Mouse (Mus musculus): ENCODE results near the gene Nedd1. TPM values are rescaled to one million over a fixed set of nuclear protein-coding genes. Genes with fewer than 3 reads are reported as not detected.
A peak's percentile ranks its signal among the peaks of the same experiment; 100 is the strongest.

Gene Nedd1
- polyA plus RNA-seq (2014; fragmentation: Nextera tagmentation; extraction: Ambion mirVana): 41.1 and 41.2 TPM in 2 replicates

DNA sequence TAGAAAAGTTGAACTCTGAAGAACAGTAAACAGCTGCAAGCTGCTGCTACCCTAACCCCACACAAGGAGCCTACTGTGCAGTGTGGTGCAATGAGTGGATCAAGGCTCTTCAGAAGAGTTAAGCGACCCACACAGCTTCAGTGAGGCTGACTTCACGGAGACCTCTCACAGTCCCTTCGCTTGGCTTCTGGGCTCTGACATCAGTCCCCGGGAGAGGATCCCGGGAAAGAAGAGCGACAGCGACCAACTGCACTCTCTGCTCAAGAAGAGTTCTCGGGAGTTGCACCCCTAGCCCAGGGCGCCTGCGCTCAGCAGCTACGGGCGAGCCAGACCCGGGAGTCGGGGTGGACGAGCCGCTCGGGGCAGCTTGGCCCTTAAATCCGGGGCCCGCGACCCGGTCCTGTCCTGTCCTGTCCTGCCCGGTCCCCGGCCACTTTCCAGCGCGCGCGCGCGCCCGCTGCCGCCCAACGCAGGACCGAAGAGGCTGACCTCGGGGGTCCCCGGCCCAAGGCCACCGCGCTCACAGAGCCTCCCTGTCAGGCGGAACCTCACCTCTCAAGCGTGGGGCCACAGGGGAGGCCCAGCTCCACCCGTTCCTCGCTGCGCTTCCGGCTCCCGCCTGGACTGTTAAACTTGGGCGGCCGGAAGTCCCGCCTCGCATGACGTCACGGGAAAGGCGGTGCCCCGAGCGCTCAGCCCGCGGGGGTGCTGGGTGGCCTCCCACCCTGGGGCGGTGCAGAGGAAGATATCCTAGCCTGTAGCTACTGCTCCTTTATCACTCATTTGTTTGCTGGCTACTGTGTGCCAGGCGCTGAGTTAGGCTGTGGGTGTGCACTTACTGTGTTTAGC lies at the start of gene Nedd1:
Nedd1 (minus strand) TSS at position 650 of the 849 bp plus-strand sequence.
- peak within 1 kb of the TSS; percentile 78 for H3K4me2 ChIP-seq (ENCODE audit: low read length)
- no peaks in the 10 kb centered on the region for H3K27me3 ChIP-seq (replicated peaks; ENCODE audit: control insufficient read depth, insufficient read depth, low read length)
- H3K4me3 ChIP-seq (ENCODE audit: low read depth, low read length): peak within 1 kb of the TSS; percentile 91
- H3K36me3 ChIP-seq (ENCODE audit: control insufficient read depth, insufficient read depth, low read length): peaks cover 19% of the 10 kb centered on the region
- peak within 1 kb of the TSS; percentile 90 for H3K27ac ChIP-seq (ENCODE audit: low read depth)
- peak; percentile 97 for ATAC-seq (replicated peaks; ENCODE audit: low FRiP score, low TSS enrichment, low read depth)
- no peaks in the 10 kb centered on the region for H3K9me3 ChIP-seq (ENCODE audit: control insufficient read depth, low read length)
- peak within 1 kb of the TSS; percentile 93 for H3K9ac ChIP-seq (ENCODE audit: low read length)
- peak; percentile 99 for DNase-seq (ENCODE audit: low spot score)
- WGBS: under 1% methylated on average over 57 of the region's 57 CpGs
- H3K4me1 ChIP-seq (replicated peaks; ENCODE audit: control insufficient read depth, insufficient read depth, low read length): no peaks in the 10 kb centered on the region

DNA sequence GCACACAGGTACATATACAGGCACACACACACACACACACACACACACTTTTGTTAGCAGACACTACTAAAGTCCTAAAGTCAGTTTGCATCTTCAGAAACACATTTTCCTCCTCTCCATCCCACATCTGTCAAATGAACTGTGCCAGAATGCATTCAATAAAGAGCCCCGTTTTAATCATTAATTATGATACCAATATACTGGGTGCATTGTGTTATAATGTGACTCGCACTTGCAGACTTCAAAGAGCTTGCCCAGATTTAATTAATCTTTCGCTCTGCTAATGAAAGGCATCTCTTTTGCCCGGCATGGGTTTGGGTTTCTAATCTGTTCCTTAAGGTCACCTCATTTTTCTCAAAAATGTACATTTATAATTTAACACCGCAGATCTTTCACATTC lies 32.1 kb upstream of the Nedd1 start:
- Histone ChIP-seq H3K9ac (ENCODE audit: low read length) (no peak overlapping the region), H3K27ac (ENCODE audit: low read depth) (no peak overlapping the region), H3K4me3 (ENCODE audit: low read depth, low read length) (no peak overlapping the region), H3K4me1 (replicated peaks; ENCODE audit: control insufficient read depth, insufficient read depth, low read length) (no peaks in the 10 kb centered on the region), H3K4me2 (ENCODE audit: low read length) (no peak overlapping the region), H3K9me3 (ENCODE audit: control insufficient read depth, low read length) (no peaks in the 10 kb centered on the region), H3K27me3 (replicated peaks; ENCODE audit: control insufficient read depth, insufficient read depth, low read length) (no peaks in the 10 kb centered on the region), H3K36me3 (ENCODE audit: control insufficient read depth, insufficient read depth, low read length) (no peaks in the 10 kb centered on the region)
- ATAC-seq (replicated peaks; ENCODE audit: low FRiP score, low TSS enrichment, low read depth) (no peak), DNase-seq (ENCODE audit: low spot score) (no peak)
- WGBS: 94% methylated on average over 5 of the region's 5 CpGs

DNA sequence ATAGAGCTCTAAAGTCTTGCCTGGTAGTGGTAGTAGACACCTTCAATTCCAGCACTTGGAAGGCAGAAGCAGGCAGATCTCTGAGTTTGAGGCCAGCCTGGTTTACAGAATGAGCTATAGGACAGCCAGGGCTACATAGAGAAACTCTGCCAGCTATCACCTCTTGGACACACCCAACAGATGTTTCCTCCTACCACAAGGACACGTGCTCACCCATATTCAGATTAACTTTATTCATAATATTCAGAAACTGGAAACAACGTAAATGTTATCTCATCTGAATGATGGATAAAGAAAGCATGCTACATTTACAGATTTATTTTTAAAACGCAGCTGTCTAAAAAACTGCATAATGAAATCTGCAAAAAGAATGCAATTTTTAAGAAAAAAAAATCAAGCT lies 8.1 kb upstream of the Nedd1 start:
- no peaks in the 10 kb centered on the region for H3K27me3 ChIP-seq (replicated peaks; ENCODE audit: control insufficient read depth, insufficient read depth, low read length)
- no peak overlapping the region for H3K9ac ChIP-seq (ENCODE audit: low read length)
- no peaks in the 10 kb centered on the region for H3K36me3 ChIP-seq (ENCODE audit: control insufficient read depth, insufficient read depth, low read length)
- H3K9me3 ChIP-seq (ENCODE audit: control insufficient read depth, low read length): no peaks in the 10 kb centered on the region
- no peaks in the 10 kb centered on the region for H3K4me1 ChIP-seq (replicated peaks; ENCODE audit: control insufficient read depth, insufficient read depth, low read length)
- 84% methylated on average over 3 of the region's 3 CpGs for WGBS
- H3K4me3 ChIP-seq (ENCODE audit: low read depth, low read length): no peak overlapping the region
- H3K4me2 ChIP-seq (ENCODE audit: low read length): no peak overlapping the region
- no peak overlapping the region for H3K27ac ChIP-seq (ENCODE audit: low read depth)
- ATAC-seq (replicated peaks; ENCODE audit: low FRiP score, low TSS enrichment, low read depth): no peak
- DNase-seq (ENCODE audit: low spot score): no peak

DNA sequence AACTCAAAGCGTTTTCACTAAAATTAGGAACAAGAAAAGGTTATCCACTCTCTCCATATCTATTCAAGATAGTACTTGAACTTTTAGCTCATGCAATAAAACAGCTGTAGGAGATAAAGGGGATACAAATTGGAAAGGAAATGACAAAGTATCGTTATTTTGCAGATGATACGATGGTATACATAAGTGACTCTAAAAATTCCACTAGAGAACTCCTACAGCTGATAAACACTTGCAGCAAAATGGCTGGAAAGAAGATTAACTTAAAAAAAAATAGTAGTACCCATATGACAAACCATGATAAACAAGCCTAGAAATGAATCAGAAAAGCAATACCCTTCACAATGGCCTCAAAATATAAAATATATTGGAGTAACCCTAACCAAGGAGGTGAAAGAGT lies 6.5 kb upstream of the Nedd1 start:
- H3K4me1 ChIP-seq (replicated peaks; ENCODE audit: control insufficient read depth, insufficient read depth, low read length): no peaks in the 10 kb centered on the region
- no peaks in the 10 kb centered on the region for H3K27me3 ChIP-seq (replicated peaks; ENCODE audit: control insufficient read depth, insufficient read depth, low read length)
- no peaks in the 10 kb centered on the region for H3K36me3 ChIP-seq (ENCODE audit: control insufficient read depth, insufficient read depth, low read length)
- 73% methylated on average over 3 of the region's 3 CpGs for WGBS
- H3K9me3 ChIP-seq (ENCODE audit: control insufficient read depth, low read length): no peaks in the 10 kb centered on the region
- DNase-seq (ENCODE audit: low spot score) (no peak), ATAC-seq (replicated peaks; ENCODE audit: low FRiP score, low TSS enrichment, low read depth) (no peak)
- no peak overlapping the region for H3K9ac ChIP-seq (ENCODE audit: low read length)
- H3K4me3 ChIP-seq (ENCODE audit: low read depth, low read length): no peak overlapping the region
- H3K27ac ChIP-seq (ENCODE audit: low read depth): no peak overlapping the region
- no peak overlapping the region for H3K4me2 ChIP-seq (ENCODE audit: low read length)

DNA sequence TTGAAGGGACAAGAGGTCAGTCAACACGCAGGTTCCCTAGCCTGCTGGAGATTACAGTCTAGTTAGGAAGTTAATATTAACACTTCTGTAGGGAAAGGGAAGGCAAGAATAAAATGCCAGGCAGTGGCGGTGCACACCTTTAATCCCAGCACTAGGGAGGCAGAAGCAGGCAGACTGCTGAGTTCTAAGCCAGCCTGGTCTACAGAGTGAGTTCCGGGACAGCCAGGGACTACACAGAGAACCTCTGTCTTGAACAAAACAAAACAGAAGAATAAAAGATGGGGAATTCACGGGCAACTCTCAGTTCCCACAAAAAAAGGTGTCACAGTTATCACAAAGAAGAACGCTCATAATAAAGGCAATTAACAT lies 384 bp upstream of the Nedd1 start:
- Histone ChIP-seq H3K27ac (ENCODE audit: low read depth) (peak overlapping the region; percentile 90), H3K9ac (ENCODE audit: low read length) (peak overlapping the region; percentile 93), H3K4me3 (ENCODE audit: low read depth, low read length) (peak overlapping the region; percentile 91), H3K9me3 (ENCODE audit: control insufficient read depth, low read length) (no peaks in the 10 kb centered on the region), H3K4me1 (replicated peaks; ENCODE audit: control insufficient read depth, insufficient read depth, low read length) (no peaks in the 10 kb centered on the region), H3K4me2 (ENCODE audit: low read length) (peak overlapping the region; percentile 78), H3K27me3 (replicated peaks; ENCODE audit: control insufficient read depth, insufficient read depth, low read length) (no peaks in the 10 kb centered on the region), H3K36me3 (ENCODE audit: control insufficient read depth, insufficient read depth, low read length) (peaks cover 14% of the 10 kb centered on the region)
- DNase-seq (ENCODE audit: low spot score) (no peak), ATAC-seq (replicated peaks; ENCODE audit: low FRiP score, low TSS enrichment, low read depth) (no peak)
- WGBS: 40% methylated on average over 5 of the region's 5 CpGs

DNA sequence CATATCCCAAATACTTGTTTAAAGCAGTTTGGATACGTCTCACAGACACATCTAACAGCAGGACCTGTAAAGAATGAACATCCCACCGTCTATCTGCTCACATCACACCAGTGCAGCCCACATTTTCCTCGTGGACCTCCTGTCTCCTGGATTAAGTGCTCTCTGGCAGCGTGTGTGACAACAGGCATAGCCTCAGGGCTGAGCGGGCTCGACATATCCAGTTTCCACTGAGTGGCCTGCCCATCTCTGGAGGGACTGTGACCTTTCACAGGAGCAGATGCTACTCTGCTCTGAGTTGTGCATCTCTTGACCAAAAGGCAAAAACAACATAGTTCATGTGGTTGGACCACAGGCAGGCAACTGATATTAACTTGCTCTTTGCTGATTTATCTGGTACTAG lies 23.2 kb downstream of the Nedd1 start:
- Histone ChIP-seq H3K4me2 (ENCODE audit: low read length) (no peak overlapping the region), H3K9ac (ENCODE audit: low read length) (no peak overlapping the region), H3K27me3 (replicated peaks; ENCODE audit: control insufficient read depth, insufficient read depth, low read length) (no peaks in the 10 kb centered on the region), H3K4me1 (replicated peaks; ENCODE audit: control insufficient read depth, insufficient read depth, low read length) (no peaks in the 10 kb centered on the region), H3K27ac (ENCODE audit: low read depth) (no peak overlapping the region), H3K36me3 (ENCODE audit: control insufficient read depth, insufficient read depth, low read length) (peaks cover 64% of the 10 kb centered on the region), H3K9me3 (ENCODE audit: control insufficient read depth, low read length) (no peaks in the 10 kb centered on the region), H3K4me3 (ENCODE audit: low read depth, low read length) (no peak overlapping the region)
- no peak for DNase-seq (ENCODE audit: low spot score)
- WGBS: 79% methylated on average over 6 of the region's 6 CpGs
- ATAC-seq (replicated peaks; ENCODE audit: low FRiP score, low TSS enrichment, low read depth): no peak

DNA sequence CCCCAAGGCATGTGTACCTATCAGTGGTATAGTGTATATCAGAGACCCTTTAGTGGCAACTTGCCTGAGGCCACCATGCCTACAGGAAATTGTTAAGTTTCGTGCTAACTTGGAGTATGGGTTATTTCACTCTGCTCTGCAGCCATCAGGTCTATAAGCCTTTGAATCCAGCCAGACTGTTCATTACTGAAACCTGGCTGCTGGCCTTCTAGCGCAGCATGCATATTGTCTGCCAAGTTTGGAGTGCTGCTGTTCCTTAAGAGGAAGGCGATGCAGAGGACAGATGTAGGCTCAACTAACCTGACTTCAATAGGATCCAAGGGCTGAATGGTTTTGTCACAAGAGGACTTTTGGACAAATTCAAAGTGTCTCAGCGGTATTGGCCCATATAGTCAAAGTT lies 47.2 kb downstream of the Nedd1 start:
- Histone ChIP-seq H3K4me2 (ENCODE audit: low read length) (no peak overlapping the region), H3K36me3 (ENCODE audit: control insufficient read depth, insufficient read depth, low read length) (no peaks in the 10 kb centered on the region), H3K27ac (ENCODE audit: low read depth) (no peak overlapping the region), H3K4me1 (replicated peaks; ENCODE audit: control insufficient read depth, insufficient read depth, low read length) (no peaks in the 10 kb centered on the region), H3K9ac (ENCODE audit: low read length) (no peak overlapping the region), H3K9me3 (ENCODE audit: control insufficient read depth, low read length) (no peaks in the 10 kb centered on the region), H3K27me3 (replicated peaks; ENCODE audit: control insufficient read depth, insufficient read depth, low read length) (no peaks in the 10 kb centered on the region), H3K4me3 (ENCODE audit: low read depth, low read length) (no peak overlapping the region)
- WGBS: 86% methylated on average over 4 of the region's 4 CpGs
- no peak for DNase-seq (ENCODE audit: low spot score)
- no peak for ATAC-seq (replicated peaks; ENCODE audit: low FRiP score, low TSS enrichment, low read depth)

DNA sequence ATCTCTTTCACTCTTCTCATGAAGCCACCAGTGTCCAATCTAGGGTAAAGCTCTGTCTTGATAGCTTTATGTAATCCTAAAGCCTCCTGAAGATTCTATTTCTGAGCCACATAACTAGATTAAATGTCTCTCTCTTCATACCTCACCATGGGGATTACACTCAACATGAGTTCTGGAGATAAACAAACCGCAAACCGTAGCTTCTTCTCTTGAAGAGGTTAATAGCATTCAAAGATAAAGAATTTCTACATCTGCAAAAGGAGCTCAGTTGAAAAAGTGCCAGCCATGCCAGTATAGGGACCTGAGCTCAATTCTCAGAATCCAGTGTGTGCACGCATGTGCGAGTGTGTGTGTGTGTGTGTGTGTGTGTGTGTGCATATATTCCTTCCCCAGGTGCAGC lies 50.3 kb downstream of the Nedd1 start:
- H3K4me1 ChIP-seq (replicated peaks; ENCODE audit: control insufficient read depth, insufficient read depth, low read length): no peaks in the 10 kb centered on the region
- DNase-seq (ENCODE audit: low spot score): no peak
- no peak overlapping the region for H3K4me2 ChIP-seq (ENCODE audit: low read length)
- 95% methylated on average over 4 of the region's 4 CpGs for WGBS
- H3K27ac ChIP-seq (ENCODE audit: low read depth): no peak overlapping the region
- ATAC-seq (replicated peaks; ENCODE audit: low FRiP score, low TSS enrichment, low read depth): no peak
- H3K27me3 ChIP-seq (replicated peaks; ENCODE audit: control insufficient read depth, insufficient read depth, low read length): no peaks in the 10 kb centered on the region
- no peak overlapping the region for H3K4me3 ChIP-seq (ENCODE audit: low read depth, low read length)
- H3K9me3 ChIP-seq (ENCODE audit: control insufficient read depth, low read length): no peaks in the 10 kb centered on the region
- no peak overlapping the region for H3K9ac ChIP-seq (ENCODE audit: low read length)
- no peaks in the 10 kb centered on the region for H3K36me3 ChIP-seq (ENCODE audit: control insufficient read depth, insufficient read depth, low read length)

DNA sequence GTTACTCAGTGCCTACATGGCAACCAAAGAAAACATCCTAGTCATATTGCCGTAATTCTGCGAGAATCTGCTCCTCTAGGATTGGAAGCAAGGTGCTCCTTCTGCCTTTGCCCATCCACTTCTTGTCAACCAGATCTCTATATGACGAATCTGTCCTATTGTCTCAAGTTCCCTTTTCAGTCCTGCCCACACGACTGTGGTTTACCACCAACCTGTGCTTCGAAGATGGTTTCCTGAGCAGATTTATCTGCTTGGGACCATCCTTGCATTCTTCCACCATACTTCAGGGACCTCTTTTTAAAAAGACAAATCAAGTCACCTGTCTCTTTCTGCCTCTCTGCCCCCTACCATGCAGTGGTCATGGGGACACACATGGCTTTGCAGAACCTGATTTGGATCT lies 56.9 kb downstream of the Nedd1 start:
- Histone ChIP-seq H3K4me1 (replicated peaks; ENCODE audit: control insufficient read depth, insufficient read depth, low read length) (no peaks in the 10 kb centered on the region), H3K4me3 (ENCODE audit: low read depth, low read length) (no peak overlapping the region), H3K9ac (ENCODE audit: low read length) (no peak overlapping the region), H3K27ac (ENCODE audit: low read depth) (no peak overlapping the region), H3K4me2 (ENCODE audit: low read length) (no peak overlapping the region), H3K27me3 (replicated peaks; ENCODE audit: control insufficient read depth, insufficient read depth, low read length) (no peaks in the 10 kb centered on the region), H3K36me3 (ENCODE audit: control insufficient read depth, insufficient read depth, low read length) (no peaks in the 10 kb centered on the region), H3K9me3 (ENCODE audit: control insufficient read depth, low read length) (no peaks in the 10 kb centered on the region)
- WGBS: 87% methylated on average over 5 of the region's 5 CpGs
- ATAC-seq (replicated peaks; ENCODE audit: low FRiP score, low TSS enrichment, low read depth): no peak
- no peak for DNase-seq (ENCODE audit: low spot score)
